Mouse (Mus musculus): ENCODE results near the gene Hspa8.
A peak's percentile ranks its signal among the peaks of the same experiment; 100 is the strongest.
"Not testable (repeated sequence)": the region's sequence is repeated elsewhere in the genome, so short reads cannot be mapped to it uniquely, and the experiment has no call there.

Gene Hspa8

DNA sequence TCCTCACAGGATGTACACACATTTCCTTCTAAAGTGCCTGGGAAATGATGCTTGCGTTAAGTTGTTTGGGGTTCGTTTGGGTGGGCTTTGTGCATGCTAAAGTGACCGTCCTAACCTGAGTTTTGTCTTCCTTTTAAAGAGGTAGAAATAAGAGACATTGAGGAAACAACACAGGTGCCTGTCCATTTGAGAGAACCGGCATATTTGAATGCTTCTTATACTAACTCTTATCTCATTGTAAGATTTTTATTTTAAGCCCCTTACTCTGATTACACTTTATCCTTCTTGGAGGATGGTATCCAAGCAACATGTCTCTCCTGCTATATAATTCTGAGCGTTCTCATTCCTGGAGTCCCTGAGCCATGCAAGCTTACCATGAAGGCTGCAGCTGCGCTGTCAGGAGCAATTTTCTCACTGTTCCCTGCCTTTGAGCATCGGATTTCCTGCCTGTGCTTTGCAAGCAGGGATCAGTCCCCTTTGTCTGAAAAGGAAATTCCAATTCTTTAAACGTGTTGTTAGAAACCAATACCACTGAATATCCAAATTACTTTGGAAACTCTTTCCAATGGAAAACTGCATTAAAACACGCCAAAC, 16.3 kb upstream of the Hspa8 start:
- no peak for DNase-seq

DNA sequence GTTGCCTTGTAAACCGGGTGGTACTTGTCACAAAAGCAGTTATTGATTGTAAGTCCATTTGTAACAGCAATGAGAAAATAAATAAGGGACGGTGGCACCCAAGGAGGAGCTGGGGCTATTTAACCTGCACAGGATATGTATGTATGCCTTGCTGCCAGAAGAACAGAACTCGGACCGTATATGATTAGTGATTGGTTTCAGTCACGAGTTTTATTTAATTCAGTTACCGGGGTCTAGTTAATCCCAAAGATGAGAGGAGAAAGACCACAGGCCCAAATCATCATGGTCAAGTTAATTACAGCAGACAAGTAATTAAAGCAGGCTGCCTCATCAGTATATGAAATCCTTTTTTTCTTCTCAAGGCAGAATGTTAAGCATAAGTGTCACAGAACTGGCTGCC, 15.3 kb upstream of the Hspa8 start:
- no peak for DNase-seq

- not testable (repeated sequence) for DNase-seq
Measured at GRCm38 (mm10) chr9:40786820-40787219, 14.0 kb upstream of the Hspa8 start.

GRCm38 (mm10) chr9:40791864-40792633, 8.7 kb upstream of the Hspa8 start:
- DNase-seq: no peak

DNA sequence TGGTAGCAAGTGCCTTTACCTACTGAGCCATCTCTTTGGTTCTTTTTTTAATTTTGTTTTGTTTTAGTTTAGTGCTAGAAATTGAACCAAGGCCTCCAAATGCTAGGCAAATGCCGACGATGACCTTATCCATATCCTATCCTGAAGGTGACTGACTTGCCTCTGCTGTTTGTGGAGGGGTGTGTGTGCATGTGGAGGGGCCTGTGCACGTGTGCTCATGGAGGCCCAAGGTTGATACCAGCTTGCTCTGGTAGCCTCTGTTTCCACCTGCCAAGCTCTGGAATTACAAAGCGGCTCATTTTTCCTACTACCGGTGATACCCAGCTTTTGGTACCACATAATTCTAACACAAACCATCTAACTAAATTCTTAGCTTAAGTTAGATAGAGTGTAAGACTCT, 7.2 kb upstream of the Hspa8 start:
- DNase-seq: no peak

DNA sequence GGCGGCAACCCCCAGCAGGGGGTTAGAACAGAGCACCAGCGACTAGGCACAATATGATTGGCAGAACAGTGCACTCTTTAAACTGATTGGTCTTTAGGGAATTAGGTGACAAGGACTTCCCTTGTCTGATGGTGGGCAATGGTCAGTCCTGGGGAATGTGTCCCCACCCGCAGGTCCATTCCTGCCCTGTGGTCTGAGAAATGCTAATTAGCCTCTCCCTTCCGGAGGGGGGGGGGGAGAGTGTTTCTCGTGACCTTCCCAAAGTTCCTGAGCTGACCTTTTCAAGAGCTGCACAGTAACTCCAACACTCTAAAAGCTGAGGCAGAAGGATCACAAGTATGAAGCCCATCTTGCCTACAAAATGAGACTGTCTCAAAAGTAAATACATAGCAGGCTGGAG, 6.5 kb upstream of the Hspa8 start:
- no peak for DNase-seq

GRCm38 (mm10) chr9:40794926-40795325, 5.9 kb upstream of the Hspa8 start:
- no peak for DNase-seq

- no peak for DNase-seq
Measured at GRCm38 (mm10) chr9:40795562-40795961, 5.2 kb upstream of the Hspa8 start.

GRCm38 (mm10) chr9:40796054-40796453, 4.7 kb upstream of the Hspa8 start:
- DNase-seq: no peak

- DNase-seq: no peak
Measured at GRCm38 (mm10) chr9:40798247-40798960, 2.4 kb upstream of the Hspa8 start.

DNA sequence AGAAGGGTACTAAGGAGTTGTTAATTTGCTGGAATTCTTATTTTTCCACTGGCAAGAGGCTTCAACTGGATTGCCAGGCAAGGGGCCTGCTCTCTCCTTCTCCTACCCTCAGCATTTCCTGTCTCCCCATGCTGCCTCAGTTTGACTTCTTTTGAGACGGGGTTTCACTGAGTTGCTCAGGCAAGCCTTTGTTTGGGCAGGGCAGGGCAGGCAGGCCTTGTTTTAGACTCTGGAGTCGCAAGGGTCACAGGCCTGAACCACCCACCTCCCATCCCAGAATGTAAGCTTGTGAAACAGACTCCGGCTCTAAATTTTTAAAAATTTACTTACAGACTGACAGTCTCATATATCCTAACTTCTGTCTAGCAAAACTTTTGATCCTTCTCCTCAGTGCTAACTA, 1.7 kb upstream of the Hspa8 start:
- no peak for DNase-seq

DNA sequence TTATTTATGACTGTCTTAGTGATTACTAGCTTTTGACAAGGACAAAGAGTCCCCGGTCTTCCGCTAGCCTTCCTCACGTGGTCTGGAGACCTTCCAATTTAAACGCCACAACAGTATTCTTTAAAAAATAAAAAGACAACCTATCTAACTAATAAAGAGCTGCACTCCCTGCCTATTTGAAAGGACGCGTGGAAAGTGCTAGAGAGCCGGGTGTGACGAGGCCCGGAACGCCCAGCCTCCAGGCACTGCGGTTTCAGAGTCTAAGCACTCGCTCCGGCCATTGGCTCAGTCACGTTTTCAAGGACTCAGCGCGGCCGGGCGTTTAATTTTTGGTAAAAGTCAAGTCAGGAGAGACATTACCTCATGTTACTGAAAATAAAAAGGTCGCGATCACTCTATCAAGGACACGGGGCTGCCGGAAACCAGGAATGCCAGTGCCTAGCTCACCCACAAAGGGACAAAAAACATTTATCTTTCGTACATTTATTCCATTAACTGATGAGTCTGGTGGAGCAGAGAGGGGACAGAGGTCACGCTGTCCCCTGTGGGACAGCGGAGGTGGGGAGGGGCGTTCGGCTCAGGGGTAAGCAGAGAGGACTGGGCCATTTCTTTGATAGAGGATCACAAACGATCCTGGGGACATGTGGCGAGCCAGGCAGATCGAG, 815 bp upstream of the Hspa8 start:
- peak; percentile 83 to 87 for DNase-seq

DNA sequence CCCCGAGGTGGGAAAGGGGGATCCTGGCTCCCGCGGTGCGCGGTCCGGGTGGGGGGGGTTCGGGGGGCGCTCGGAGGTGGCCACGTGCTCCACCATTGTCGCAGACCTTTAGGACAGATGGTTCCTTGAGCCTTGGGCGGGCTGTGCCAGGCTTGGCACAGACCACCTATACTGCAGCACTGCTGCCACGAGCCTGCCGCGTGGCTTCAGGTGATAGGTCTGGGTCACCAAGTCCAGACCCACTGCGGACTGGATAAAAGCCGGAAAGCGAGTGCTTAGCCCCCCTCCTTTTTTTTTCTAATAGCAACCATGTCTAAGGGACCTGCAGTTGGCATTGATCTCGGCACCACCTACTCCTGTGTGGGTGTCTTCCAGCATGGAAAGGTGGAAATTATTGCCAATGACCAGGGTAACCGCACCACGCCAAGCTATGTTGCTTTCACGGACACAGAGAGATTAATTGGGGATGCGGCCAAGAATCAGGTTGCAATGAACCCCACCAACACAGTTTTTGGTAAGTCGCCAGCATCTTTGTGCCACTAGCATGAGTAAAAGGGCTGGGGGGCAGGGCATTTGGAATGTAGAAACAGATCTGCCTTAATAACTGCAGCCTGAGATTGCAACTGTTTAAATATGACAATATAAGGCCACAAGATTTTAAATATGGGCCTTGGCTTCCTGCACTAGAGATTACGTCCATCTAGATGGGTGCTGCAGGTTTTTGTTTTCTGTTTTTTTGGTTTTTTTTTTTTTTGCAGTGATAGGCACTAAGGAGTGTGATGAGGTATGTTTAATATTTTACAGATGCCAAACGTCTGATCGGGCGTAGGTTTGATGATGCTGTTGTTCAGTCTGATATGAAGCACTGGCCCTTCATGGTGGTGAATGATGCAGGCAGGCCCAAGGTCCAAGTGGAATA, 1.1 kb downstream of the Hspa8 start:
- DNase-seq: peak; percentile 83 to 86

DNA sequence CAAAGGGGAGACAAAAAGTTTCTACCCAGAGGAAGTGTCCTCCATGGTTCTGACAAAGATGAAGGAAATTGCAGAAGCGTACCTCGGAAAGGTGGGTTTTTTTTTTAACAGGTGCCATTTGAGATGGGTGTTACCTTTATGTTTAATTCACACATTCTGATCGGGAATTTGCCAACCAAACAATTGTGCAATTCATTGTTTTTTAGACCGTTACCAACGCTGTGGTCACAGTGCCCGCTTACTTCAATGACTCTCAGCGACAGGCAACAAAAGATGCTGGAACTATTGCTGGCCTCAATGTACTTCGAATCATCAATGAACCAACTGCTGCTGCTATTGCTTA, 1.7 kb downstream of the Hspa8 start:
- DNase-seq: not testable (repeated sequence)

- DNase-seq: not testable (repeated sequence)
Measured at GRCm38 (mm10) chr9:40804576-40804975, 3.8 kb downstream of the Hspa8 start.

DNA sequence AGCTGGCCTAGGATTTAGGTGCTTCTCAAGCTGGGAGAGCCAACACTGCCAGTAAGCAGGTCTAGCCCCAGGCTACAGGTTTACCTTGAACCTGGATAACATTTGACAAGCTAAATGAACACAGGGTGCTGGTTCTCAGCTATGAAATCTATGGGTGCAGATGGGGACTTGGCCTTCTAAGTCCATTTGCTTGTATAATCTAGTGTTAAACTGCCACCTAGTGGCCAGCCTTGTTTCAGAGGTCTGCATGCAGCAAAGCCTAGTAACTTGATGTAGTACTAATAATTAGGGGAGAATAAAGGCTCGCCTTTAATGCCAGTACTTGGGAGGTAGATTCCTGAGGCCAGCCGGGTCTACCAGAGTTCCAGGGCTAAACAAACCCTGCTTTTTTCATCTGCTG, 4.5 kb downstream of the Hspa8 start:
- DNase-seq: peak; percentile 85 to 92

DNA sequence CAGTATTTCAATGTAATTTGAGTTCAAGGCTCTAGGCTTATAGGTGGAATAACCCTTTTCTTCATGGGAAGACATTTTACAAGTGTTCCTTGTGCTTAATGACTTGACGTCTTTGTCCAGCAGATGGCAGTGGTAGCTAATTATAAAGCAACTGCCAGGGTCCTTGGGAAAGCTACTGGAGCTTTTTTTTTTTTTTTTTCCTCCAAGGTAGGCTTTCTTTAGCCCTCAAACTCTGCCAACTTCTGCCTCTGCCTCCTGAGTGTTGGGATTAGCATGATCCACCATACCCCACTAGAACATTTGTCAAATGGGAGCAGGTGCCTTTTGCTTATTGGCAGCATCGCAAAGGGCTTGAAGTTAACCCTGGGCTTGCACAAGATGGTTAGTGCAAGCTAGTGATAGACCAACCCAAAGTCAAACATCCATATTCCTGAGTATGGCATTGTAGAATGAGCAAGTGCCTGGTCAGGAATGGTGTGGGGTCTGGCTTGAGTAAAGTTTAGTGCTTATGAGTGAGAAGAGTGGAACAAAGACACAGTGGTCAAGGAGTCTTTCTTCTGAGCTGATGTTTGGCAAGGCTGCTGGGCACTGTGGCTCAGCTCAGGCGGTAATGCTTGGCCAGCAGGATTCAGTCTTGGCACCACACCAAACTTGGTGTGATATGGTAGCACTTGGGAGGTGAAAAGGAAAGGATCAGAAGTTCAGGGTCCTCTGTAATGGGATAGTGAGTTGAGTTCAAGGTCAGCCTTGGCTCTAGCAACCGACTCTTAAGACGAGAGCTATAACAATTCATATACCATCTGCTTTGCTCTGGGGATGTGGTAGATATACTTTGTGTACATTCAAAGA, 5.9 kb downstream of the Hspa8 start:
- peak; percentile 60 to 64 for DNase-seq

DNA sequence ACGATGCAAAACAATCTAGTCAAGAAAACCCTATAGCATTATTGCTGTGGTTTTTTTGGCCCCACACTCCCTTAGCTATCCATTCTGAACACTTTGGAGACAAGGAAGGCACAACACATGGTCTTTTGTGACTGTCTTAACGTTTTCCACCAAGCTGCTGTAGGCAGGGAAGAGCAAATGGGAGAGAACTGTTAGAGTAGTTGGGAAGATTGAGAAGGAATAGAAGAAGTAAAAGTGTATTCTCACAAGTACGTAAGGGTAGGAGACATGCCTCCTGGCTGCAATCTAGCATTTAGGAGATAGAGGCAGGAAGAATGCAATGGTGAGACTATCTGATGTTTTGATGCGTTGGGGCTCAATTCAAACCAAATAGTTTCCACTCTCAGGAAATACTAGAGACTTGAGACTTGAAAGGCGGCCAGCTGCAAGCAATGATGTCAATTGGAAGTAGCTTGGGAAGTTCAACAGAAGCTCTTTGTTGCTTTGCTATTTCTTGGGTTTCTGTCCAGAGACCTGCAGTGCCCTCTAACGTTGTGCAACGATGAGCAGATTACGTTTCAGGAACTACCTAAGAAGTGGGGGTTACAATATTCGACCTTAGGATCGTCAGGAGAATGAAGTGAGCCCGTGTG, 6.6 kb downstream of the Hspa8 start:
- DNase-seq: peak in 1 of 2 experiments; percentile 36

DNA sequence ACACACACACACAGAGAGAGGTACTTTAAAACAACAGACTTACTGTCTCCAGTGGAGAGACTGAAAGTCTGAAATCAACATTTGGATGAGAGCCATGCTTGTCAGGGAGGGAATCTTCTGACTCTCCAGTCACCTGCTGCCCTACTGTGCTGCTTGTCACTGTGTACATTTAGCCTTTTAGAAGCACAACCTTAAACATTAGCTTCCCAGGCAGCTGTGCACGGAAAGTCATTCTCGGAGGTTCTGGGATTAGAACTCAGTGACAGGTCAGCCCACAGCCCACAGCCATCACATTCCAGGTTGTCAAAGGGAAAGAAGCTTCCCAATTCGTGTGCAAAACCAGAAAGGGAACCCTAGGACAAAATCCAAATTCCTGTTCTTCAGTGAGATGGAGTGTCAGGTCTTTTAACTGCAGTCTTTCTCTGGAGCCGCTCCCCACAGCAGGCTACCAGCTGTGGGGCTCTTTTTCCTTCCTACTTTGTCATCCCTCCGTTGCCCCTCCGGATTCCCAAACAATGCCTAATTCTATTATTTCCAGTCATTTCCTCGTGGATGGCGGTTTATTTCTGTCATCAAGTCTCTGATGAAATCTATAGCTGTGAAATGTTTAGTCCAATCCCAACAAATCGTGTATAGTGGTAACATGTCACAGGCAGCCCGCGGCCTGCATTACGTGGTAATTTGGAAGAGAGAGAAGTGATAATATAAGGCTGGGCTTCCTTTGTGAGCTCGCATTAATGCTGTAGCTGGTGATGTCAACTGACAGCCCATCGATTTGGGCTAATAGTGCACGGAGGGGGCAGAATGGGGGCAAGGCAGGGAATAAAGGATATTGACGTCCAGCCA, 7.5 kb downstream of the Hspa8 start:
- no peak for DNase-seq

GRCm38 (mm10) chr9:40808907-40809280, 8.1 kb downstream of the Hspa8 start:
- DNase-seq: no peak
